In genomic region chr5:147331547-147331946, GRCm38 (mm10) we compare ENCODE assay signal across 9 mouse cellular contexts. TPM values are rescaled to one million over a fixed set of nuclear protein-coding genes. Genes with fewer than 3 reads are reported as not detected.
A peak's percentile ranks its signal among the peaks of the same experiment; 100 is the strongest.
DNase-seq lines count a peak whose midpoint lies in the region.
"Had no signal": no experiment of that assay in that cellular context is flagged by ENCODE, and none has a peak within 500 bp of the region (broad histone marks: within the 10 kb centered on the region; RNA-seq: fewer than 3 reads in every experiment).

No protein-coding gene starts in this region.

- intact Hi-C loops in heart, postnatal 25 days (cut with DNase I), result no loop called here

- peak; percentile 76 for DNase-seq in heart, adult 11 months
- no peak for DNase-seq in heart, postnatal 25 days (ENCODE audit: low spot score)
- peak; percentile 17 for DNase-seq in urinary bladder, postnatal 14 days (ENCODE audit: low spot score)
- DNase-seq in urinary bladder, postnatal 4 days (ENCODE audit: low spot score in 2 of 2), result no peak
- DNase-seq in cerebellum, postnatal 25 days, result peak; percentile 56 to 75
- peak; percentile 70 for DNase-seq in kidney, postnatal 10 days
- DNase-seq in natural killer cell, adult 2 months (ENCODE audit: low spot score in 2 of 2), result peak; percentile 24 to 81
- peak; percentile 82 to 85 for DNase-seq in thymus, postnatal 36 days

RNA-seq across cellular contexts. Expression of gene Urad, which starts 9.3 kb away (rescaled TPM):
- total RNA-seq in heart, postnatal 25 days (2021), result not detected
- total RNA-seq: left cerebral cortex, postnatal 10 days had no signal

RNA-seq across cellular contexts. Expression of gene Cdx2, which starts 24.5 kb away (rescaled TPM):
- total RNA-seq in heart, postnatal 25 days (2021), result not detected
- total RNA-seq: left cerebral cortex, postnatal 10 days had no signal

Comparison
In these comparisons a context has a peak if more than half of its experiments do, and no peak if none do; other contexts are left out.
1. DNase-seq: peak in heart, adult 11 months (single experiment), urinary bladder, postnatal 14 days (single experiment), cerebellum, postnatal 25 days (2 of 2), kidney, postnatal 10 days (single experiment), natural killer cell, adult 2 months (2 of 2) and thymus, postnatal 36 days (2 of 2); none in heart, postnatal 25 days (single experiment) and urinary bladder, postnatal 4 days (0 of 2).